Mouse (Mus musculus): Measurements from ENCODE around the gene Clk3.

DNA sequence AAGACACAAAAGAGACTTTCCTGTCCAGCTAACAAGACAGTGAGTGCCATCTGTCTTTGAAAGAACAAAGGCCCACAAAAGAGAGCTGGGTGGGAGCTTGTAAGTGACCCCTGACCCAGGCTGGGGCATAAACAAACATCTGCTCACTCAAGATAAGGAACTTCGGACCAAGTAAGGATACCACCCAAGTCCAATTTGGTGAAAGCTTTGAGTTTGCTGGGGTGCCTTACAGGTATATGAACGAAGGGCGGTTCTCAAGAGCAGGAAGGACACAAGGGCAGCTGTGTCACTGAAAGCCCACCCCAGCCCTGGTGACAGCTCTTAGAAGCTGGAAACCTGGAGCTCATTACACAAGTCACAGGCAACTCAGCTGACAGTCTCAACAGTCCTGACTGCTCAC is 8.1 kb upstream of the Clk3 start:
- TF ChIP-seq CTCF (conservative IDR thresholded peaks at IDR 0.05; ENCODE audit: low read length) (no peak), NANOG (IDR thresholded peaks at IDR 0.05; ENCODE audit: borderline replicate concordance, low read length) (no peak), POU5F1 (IDR thresholded peaks at IDR 0.05; ENCODE audit: borderline replicate concordance, low read length) (no peak)

Measured in E14TG2a.4 (cell line).